Mouse (Mus musculus) adrenal gland, postnatal 36 days (tissue): ENCODE measurements around the gene Wbp1l. TPM values are rescaled to one million over a fixed set of nuclear protein-coding genes. Genes with fewer than 3 reads are reported as not detected.

Experiments
- DNase-seq, 2 experiments: peaks; one replicate each; pipeline ENCODE4 v3.0.0; 2021; ENCODE audit warnings: mixed read lengths in 1 of 2
- total RNA-seq, 2 experiments: library from RNA; stranded (reverse); gene quantifications; 2 replicates each; pipeline ENCODE4 v1.2.3; 2021

The Wbp1l gene
- total RNA-seq, 2 experiments from 2014 or later, result 131 to 170 TPM

DNA sequence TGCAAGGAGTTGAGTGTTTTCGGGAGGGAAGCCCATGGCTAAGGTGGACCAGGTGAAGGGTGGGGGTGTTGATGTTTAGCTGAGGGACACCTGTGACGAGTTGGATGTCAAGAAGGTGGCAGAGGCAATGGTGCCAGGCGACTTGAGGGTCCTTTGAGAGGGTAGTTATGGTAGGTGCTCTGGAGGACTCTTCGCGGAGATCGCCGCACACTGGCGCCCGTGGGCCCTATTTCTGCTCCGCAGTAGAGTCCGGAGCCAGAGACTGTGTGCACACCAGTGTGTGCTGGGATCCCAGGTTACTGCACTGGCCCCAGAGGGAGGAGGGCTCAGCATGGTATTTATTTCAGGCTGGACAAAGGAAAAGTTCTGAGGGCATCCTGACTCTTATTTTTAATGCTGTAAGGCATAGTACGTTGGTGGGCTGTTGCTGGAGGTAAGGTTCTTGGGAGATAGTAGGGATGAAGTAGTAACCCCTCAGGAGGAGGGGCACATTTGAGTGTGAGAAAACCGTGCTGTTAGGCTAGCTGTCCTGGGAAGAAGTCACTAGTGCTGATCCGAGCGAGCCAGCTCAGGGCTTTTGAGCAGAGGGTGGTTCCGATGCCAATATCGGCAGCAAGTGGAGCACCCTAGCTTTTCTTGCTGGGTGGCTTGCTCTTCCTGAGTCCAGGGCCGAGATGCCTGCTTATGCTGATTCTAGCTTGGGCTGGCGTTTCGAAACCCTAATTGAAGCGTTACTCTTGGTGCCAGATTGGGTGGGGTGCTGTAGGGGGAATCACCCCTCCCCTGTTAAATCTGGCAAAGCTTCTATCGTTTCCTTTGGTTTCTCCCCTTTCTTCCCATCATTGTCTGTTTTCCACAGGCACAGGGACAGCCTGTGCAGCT lies 732 bp downstream of the Wbp1l start:
- DNase-seq, result peak in 1 of 2 experiments; percentile 38

DNA sequence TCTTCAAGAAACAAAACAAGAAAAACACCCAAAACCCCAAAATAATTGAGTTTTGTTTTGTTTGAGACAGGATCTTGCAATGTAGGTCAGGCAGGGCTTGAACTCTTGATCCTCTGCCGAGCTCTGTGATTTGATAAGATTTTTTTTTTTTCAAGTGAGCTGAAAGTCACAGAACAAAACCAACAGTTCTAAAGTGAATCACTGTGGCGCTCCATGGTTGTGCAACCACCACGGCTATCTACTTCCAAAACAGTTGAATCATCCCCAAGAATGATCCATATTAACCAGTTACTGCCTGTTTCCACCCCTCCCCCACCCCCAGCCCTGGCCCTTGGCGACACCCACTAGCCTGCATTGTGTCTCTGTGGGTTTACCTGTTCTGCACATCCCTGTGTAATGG lies 1.5 kb downstream of the Wbp1l start:
- peak; percentile 68 to 73 for DNase-seq

DNA sequence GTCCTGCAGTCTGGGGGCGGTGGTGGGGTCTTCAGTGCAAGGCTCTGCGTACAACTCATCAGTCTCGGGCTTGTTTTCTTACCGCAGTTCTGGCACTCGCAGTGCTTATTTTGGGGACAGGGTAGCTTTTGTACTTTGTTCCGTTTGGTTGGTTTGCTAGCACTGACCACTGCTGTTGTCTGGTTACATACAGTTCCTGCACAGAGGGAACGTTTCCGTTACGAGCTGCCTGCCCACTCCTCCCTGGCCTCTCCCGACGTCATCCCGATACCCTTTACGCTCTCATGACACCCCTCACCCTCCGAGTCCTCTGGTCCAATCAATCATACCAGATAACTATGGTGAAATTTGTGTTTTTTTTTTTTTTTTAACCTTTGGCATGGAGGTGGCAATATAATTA lies 2.6 kb downstream of the Wbp1l start:
- DNase-seq, result peak; percentile 49 to 56

- DNase-seq, result peak in 1 of 2 experiments; percentile 41
Measured at GRCm38 (mm10) chr19:46602406-46602805, 3.5 kb downstream of the Wbp1l start.

DNA sequence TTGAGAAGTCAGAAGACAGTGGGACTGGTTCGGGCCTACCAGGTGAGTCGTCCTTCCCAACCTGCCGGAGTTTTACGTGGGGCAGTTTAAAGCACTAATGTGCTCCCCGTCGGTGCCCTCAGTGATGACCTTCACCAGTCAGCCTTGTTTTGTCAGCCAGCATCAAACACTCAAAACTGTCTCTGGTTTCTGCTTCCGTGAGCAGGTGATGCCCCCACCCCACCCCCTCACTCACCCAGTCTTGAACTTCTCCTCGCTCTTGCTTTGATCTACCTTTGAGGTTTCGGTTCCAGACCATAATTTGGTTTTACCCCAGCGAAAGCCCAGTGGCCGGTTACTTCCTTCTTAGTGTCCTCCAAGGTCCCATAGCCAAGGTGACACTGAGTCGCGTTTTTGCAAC lies 7.8 kb downstream of the Wbp1l start:
- DNase-seq, result no peak

DNA sequence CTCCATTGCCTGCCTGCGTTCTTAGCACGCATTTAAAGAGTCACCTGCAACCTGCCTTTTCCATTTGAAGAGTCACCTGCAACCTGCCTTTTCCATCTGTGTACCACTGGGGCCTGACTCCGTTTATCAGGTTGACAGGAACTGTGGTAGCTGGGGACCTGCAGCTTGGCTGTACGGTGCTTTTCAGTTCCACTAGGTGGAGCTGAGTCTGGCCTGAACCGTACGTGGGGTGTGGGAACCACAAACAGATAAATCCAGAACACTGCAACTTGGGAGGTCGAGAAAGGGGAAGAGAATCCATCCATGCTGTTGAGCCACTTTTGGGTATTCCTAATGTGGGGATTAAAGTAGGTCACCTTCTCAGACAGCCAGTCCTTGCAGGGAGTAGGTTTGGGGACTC lies 8.5 kb downstream of the Wbp1l start:
- DNase-seq, result peak in 1 of 2 experiments; percentile 62

DNA sequence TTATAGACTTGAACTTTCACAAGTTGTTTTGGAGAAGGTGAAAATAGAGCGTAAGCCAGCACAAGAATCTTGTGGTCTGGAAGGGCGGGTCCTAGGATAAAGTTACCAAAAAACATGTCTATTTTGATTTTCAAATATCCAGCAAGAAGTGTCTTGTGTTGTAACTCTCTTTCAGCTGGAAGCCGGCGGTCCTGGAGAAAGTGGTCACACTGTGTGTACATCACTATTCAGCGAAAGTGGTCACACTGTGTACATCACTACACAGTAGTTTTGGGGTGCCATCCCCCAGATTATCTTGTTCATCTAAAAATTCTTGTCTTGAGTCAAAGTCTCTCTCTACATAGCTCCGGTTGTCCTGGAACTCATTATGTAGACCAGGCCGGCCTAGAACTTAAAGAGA lies 9.3 kb downstream of the Wbp1l start:
- DNase-seq, result no peak

DNA sequence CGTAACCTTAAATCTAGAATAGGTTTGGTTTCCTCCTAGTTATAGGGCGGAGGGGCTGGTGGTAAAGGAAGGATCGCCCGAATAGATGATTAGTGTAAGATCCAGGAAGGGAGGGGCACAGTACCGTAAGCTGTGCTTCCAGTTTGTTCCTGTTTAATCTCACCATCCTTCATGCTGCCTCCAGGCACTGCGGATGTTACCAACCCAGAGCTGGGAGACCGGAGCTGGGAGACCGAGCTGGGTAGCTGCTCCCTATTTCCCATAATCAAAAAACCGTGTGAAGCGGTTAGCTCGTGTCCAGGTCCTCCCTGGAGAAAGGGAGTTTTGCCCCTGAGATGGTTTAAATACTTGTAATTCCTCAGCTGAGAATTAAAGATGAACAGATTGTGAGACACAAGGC lies 17.5 kb downstream of the Wbp1l start:
- DNase-seq, result no peak

DNA sequence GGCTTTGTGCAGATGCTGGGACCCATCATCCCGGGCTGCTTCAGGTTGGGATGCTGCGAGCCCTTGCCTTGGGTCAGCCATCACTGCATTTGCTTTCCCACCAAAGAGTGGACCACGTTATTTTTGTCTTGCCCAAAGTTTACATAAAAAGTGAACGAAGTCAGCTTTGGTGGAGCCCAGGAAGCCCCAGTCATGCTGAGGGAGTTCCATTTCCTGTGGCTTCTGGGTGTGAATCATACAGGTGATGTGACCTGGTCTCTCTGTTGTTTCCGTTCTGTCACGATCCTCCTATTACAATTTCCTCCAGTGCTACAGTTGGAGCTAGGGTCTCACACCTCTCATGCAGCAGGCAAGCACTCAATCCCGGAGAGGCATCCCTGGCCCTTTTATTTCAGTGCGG lies 18.5 kb downstream of the Wbp1l start:
- no peak for DNase-seq

DNA sequence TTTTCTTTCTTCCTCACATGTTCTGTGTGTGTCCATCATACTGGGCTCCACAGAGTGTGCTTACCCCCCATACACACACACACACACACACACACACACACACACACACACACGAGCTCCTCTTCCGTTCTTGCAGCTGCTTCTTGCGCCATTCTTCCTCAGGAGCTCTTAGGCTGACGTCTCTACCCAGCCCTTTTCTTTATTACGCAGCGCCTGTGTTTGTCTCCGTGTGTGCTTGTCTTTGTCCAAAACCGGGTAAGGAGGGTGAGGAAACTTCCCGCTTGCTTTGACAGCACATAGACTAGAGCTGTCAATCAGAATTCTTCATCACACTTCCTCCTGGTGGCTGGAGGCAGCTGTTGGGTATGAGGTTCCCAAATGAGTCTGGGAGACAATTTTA lies 19.4 kb downstream of the Wbp1l start:
- DNase-seq, result no peak

- DNase-seq, result peak in 1 of 2 experiments; percentile 55
Measured at GRCm38 (mm10) chr19:46619001-46619400, 20.1 kb downstream of the Wbp1l start.

GRCm38 (mm10) chr19:46619518-46619917 lies 20.6 kb downstream of the Wbp1l start:
- peak; percentile 4 for DNase-seq

- DNase-seq, result peak; percentile 12 to 23
Measured at GRCm38 (mm10) chr19:46620016-46620808, 21.3 kb downstream of the Wbp1l start.

GRCm38 (mm10) chr19:46621236-46622183 lies 22.6 kb downstream of the Wbp1l start:
- no peak for DNase-seq

GRCm38 (mm10) chr19:46622659-46623193 lies 23.8 kb downstream of the Wbp1l start:
- no peak for DNase-seq

DNA sequence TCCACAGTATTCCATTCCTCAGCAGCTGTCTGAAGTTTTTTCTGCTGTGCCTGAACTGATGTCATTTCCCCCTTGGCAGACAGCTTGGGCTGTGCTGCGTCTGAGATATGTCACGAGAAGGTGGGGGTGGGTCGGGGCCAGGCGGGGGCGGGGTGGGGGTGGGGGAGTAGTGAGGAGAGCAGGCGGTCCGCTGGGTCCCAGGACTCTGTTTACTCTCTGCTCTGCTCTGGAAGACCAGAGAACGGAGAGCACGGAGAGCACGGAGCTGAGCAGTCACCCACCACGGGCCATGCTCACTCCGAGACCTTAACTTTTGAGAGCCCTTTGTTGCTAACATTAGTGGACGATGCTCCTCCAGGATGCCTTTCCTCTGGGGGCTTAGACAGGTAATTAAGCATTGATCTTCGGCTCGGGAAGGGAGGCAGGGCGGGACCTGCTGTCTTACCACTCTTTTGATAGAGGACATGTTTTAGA lies 24.3 kb downstream of the Wbp1l start:
- no peak for DNase-seq

DNA sequence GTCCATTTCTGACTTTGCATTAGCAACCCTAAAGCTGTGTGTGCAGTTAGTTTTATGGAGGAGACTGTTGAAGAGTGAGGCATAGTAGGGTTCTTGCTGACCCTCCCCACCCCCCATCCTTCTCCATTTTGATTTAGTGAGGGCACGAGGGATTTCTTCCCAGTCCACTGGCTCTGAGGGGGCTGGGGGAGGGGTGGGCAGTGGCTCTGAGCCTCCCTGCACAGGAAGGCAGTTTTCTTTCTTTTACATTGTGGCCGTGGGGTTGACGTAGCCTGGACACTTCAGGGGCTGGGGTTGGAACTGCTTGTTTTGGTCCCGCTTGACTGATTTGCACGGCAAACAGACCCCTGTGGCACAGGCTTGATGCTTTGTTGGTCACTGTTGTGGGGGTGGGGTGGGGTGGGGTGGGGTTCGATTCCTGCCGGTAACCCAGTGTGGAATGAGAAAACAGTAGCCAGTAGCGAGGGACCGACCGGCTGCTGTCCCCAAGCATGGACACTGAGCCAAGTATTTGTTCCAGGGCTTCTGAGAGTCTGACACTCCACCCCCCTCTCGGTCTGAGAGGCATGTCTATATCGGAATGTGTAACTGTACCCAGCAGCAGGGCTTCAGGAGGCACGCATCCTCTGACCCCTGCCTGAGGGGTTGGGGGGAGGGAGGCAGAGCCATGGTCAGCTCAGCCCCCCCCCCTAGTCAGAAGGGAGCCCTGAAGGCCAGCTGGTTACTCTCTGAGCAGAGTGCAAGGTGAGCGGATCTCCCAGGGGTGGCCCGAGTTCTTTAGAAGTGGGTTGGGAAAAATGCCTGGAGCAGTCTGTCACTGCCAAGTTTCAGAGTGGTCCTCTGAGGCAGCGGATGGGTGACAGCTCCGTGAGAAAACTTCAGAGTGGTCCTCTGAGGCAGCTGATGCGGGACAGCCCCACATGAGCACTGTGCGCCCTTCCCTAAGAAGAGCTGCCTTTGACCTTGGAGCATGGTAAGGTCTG lies 25.2 kb downstream of the Wbp1l start:
- DNase-seq, result no peak

DNA sequence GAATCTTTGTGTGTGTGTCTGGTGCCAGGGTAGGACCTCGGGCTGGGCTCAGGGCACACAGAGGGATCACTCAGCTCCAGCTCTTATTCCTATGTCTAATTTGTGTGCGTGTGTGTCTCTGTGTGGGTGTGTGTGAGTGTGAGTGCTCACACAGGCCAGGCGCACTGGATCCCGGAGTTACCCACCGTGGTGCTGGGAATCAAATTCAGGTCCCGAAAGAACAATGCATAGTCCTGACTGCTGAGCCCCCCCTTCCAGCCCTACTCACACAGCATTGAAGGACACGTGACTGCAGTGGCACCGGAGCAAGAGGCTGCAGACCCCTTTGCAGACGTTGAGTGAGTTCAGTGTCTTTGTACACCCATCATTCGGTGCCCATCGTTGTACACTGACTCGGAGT lies 26.1 kb downstream of the Wbp1l start:
- DNase-seq, result no peak

DNA sequence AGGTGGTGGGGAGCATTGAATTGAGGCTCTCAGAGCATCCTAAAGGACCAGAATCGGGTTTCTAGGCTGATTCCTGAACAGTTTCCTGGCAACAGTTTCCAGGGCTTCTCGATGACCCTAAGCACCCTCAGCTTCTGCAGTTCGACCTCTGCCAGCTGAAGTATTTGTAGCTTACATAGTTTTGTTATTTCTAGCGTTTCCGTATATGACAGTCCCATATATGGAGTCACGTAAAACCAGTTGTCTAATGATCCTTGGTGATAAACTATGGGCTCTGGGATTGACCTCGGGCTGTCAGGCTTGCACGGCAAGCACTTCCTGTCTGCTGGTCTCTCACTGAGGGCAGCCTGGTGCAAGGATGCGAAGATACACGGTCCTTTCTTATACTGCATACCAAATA lies 26.6 kb downstream of the Wbp1l start:
- no peak for DNase-seq

DNA sequence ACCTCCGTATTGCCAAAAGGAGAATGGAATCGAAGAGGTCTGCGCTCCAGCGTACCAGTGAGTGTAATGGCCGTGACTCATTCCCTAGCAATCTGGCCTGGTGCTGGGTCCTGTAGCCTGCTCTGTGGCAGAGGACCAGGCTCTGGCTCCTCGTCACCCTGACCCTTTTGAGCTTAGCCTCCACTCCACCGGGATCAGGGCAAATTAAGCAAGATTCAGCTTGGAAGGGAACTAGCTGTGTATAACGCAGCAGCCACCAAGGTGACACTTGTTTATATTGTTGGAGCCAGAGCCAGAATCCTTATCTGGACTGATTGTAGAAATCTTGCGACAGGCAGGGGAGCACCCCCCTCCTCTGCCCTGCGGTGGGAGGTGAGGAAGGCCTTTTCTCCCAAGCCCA lies 29.5 kb downstream of the Wbp1l start:
- DNase-seq, result peak; percentile 86
